Mouse (Mus musculus): Measurements from ENCODE around the gene Smg6. TPM values are rescaled to one million over a fixed set of nuclear protein-coding genes. Genes with fewer than 3 reads are reported as not detected.

Smg6 gene
- polyA plus RNA-seq, 1 experiment: 39.3 TPM

DNA sequence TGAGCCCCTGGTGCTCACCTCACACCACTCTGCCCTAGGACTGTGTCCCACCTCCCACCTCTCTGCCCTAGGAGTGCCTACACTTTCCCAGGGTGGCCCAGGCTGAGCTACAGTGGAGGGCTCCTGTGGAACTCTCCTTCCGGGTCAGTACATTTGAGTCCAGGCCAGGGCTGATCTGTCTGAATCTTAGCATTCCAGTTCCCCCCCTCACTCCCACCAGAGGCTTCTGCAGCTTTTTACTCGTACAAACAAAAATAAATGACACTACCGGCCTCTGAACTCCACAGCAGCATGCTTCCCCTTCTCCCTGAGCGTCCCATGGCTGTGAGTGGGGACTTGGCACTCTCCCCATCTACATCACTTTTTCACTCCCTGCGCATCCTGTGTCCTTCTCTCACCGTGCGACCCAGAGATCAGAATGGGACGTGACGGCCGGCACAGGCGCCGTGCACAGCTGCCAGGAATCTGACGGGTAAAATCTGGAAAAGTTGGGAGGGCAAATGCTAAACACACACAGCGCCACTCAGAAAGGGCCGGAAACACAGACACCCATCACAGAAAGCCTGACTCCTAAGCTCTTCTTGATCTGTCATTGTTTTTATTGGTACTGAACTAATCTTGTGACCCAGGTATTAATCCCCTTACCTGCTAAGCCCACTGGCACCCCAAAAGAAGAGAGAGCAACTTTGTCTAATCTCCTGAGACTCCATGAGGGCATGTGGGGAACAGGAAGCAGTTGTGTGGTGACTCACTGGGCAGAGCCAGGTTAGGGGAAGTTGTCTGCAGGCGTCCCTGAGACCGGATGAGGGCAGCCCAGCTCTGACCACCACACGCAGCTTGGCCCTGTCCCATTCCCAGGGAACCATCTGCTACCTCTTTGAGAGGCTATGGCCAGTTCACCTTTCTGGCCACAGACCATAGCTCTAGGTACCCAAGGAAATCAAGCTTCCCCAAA is 227.3 kb downstream of the Smg6 start:
- DNase-seq (ENCODE audit: low read depth): peak; percentile 26
- TF ChIP-seq CTCF (IDR thresholded peaks at IDR 0.05; ENCODE audit: borderline replicate concordance, extremely low read depth, insufficient read depth, insufficient read length): no peak
- no peak for TF ChIP-seq POLR2A (IDR thresholded peaks at IDR 0.05; ENCODE audit: borderline replicate concordance, extremely low read depth, insufficient read depth, insufficient read length, poor library complexity, severe bottlenecking)

DNA sequence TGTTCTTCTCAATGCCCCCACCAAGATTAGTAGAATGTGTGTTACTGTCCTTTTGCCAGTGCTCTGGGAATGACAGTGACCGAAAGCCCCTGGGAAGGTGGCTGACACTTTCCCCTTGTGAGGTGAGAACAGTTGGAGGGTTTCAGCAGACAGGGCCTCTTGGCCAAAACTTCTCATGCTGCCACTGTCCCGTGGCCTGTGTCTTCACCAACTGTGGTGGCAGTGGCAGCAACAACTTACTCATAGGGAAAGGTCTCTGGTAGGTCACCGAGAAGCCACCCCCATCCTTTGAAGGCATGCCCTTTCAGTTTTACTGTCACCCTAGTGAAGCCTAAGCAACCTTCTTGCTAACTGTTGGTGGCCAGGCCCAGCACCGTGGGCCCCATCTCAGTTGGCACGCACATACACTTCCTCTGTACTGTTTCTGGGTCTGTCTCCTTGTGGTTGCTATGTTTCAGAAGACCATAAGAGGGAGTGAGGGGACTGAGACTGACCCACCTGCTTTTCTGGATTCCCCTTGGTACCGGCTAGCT is 228.5 kb downstream of the Smg6 start:
- no peak for DNase-seq (ENCODE audit: low read depth)
- TF ChIP-seq CTCF (IDR thresholded peaks at IDR 0.05; ENCODE audit: borderline replicate concordance, extremely low read depth, insufficient read depth, insufficient read length) (no peak; the same call in 1 of the 2 replicates), POLR2A (IDR thresholded peaks at IDR 0.05; ENCODE audit: borderline replicate concordance, extremely low read depth, insufficient read depth, insufficient read length, poor library complexity, severe bottlenecking) (no peak)

DNA sequence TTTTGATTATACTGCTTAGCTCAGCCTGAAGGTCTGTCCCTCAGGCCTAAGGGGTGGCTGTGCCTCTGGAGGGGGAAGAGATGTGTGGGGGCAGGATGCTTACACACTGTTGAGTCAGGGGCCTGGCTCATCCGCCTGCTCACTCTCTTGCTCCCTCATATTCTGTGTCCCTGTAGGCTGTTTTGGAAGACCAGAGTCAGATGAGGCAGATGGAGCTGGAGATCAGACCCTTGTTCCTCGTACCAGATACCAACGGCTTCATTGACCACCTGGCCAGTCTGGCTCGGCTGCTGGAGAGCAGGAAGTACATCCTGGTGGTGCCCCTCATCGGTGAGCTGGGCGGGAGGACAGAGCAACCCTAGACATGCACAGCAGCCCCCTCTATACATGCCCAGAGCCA is 230.4 kb downstream of the Smg6 start:
- DNase-seq (ENCODE audit: low read depth): no peak

DNA sequence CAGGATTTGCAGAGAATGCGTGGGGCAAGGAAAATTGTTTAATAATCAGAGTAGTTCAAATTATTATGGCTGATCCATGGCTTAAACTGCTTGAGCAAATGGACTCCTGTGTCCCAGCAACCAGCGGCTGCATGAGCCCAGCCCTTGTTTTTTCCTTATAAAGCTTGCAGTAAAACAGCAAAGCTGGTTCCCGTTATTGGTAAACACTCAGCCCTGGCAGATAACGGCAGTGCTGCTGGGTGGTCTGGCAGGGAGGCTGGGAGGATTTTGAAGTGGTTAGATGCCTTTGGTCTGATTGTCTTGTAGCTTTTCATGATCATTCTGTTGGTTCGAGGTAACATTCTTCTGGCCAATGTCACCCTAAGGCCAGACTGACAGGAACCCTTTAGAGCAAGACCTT is 230.8 kb downstream of the Smg6 start:
- TF ChIP-seq CTCF (IDR thresholded peaks at IDR 0.05; ENCODE audit: borderline replicate concordance, extremely low read depth, insufficient read depth, insufficient read length): no peak
- no peak for TF ChIP-seq POLR2A (IDR thresholded peaks at IDR 0.05; ENCODE audit: borderline replicate concordance, extremely low read depth, insufficient read depth, insufficient read length, poor library complexity, severe bottlenecking)

More for the DNA sequence above, 230.4 kb downstream of the Smg6 start:
- TF ChIP-seq POLR2A (IDR thresholded peaks at IDR 0.05; ENCODE audit: borderline replicate concordance, extremely low read depth, insufficient read depth, insufficient read length, poor library complexity, severe bottlenecking) (no peak), CTCF (IDR thresholded peaks at IDR 0.05; ENCODE audit: borderline replicate concordance, extremely low read depth, insufficient read depth, insufficient read length) (no peak)

DNA sequence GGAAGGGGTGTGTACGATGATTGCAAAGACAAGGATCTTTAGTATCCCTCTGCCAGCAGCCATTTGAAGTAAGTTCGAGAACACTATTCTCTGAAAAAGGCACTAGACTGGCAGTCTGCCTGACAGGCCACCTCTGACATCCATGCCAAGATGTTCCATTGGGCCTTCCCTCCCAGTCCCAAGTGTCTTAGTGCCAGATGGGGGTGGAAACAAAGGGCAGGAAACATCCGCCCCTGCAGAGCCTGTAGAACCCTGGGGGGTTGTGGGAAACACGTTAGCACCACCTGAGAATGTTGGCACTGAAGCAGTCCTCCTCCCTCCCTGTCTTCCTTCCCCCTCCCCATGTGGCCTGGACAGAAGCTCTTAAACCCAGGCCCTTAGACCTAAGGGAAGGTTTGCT is 231.4 kb downstream of the Smg6 start:
- TF ChIP-seq CTCF (IDR thresholded peaks at IDR 0.05; ENCODE audit: borderline replicate concordance, extremely low read depth, insufficient read depth, insufficient read length): no peak
- TF ChIP-seq POLR2A (IDR thresholded peaks at IDR 0.05; ENCODE audit: borderline replicate concordance, extremely low read depth, insufficient read depth, insufficient read length, poor library complexity, severe bottlenecking): no peak

More for the DNA sequence above, 230.8 kb downstream of the Smg6 start:
- no peak for DNase-seq (ENCODE audit: low read depth)

DNA sequence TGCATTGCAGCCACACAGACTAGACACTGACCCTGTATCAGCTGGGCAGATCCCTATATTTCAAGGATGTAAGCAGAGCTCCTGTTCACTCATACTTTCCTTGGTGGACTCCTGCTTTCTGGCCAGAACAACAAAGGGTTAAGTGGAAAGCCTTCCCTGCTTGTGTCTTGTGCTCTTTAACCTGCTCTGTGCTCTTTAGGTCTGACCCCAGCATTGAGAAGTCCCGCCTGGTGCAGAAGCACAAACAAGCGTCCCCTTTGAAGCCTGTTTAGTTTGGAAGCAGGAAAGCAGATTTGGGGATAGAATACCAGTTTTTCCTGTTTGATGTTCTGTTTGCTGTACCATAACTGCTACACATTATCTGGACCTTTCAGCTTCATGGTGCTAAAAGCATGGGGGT is 232.3 kb downstream of the Smg6 start:
- DNase-seq (ENCODE audit: low read depth): peak; percentile 14
- TF ChIP-seq CTCF (IDR thresholded peaks at IDR 0.05; ENCODE audit: borderline replicate concordance, extremely low read depth, insufficient read depth, insufficient read length) (no peak), POLR2A (IDR thresholded peaks at IDR 0.05; ENCODE audit: borderline replicate concordance, extremely low read depth, insufficient read depth, insufficient read length, poor library complexity, severe bottlenecking) (no peak)

More for the DNA sequence above, 231.4 kb downstream of the Smg6 start:
- peak; percentile 12 for DNase-seq (ENCODE audit: low read depth)

DNA sequence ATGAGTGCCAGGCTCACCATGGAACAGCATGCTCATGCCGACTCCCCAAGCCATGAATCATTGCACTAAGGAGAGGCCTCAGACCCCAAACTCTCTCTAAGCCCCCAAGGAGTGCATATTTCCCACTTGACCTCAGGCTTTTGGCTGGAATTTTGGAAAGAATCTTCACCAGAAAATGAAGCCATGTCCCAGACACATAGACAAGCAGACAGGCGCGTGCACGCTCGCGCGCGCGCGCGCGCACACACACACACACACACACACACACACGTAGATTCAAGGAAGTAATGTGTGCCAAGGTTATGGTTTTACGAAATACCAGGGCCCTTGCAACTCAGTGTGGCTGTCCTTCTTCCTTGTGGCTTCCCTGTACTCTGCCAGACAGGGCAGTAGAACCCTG is 232.8 kb downstream of the Smg6 start:
- TF ChIP-seq CTCF (IDR thresholded peaks at IDR 0.05; ENCODE audit: borderline replicate concordance, extremely low read depth, insufficient read depth, insufficient read length) (no peak), POLR2A (IDR thresholded peaks at IDR 0.05; ENCODE audit: borderline replicate concordance, extremely low read depth, insufficient read depth, insufficient read length, poor library complexity, severe bottlenecking) (no peak)
- DNase-seq (ENCODE audit: low read depth): no peak

DNA sequence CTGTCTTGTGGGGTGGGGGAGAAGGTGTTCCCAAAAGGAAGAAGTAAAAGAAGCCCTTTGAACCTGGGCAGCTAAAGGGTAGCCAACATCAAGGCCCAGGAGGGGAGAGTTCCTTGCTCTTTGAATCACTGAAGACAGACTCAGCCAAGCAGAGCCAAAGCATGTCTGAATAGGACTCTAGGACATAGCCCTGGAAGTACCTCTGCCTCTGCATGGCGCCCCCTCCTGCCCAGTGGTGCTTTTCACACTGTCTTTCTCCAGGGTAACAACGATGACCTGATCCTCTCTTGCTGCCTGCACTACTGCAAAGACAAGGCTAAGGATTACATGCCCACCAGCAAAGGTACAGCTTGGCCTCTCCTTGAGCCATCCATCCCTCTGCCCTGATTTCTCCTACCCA is 233.9 kb downstream of the Smg6 start:
- no peak for DNase-seq (ENCODE audit: low read depth)
- TF ChIP-seq CTCF (IDR thresholded peaks at IDR 0.05; ENCODE audit: borderline replicate concordance, extremely low read depth, insufficient read depth, insufficient read length) (peak; percentile 33; the same call in 1 of the 2 replicates), POLR2A (IDR thresholded peaks at IDR 0.05; ENCODE audit: borderline replicate concordance, extremely low read depth, insufficient read depth, insufficient read length, poor library complexity, severe bottlenecking) (no peak)

DNA sequence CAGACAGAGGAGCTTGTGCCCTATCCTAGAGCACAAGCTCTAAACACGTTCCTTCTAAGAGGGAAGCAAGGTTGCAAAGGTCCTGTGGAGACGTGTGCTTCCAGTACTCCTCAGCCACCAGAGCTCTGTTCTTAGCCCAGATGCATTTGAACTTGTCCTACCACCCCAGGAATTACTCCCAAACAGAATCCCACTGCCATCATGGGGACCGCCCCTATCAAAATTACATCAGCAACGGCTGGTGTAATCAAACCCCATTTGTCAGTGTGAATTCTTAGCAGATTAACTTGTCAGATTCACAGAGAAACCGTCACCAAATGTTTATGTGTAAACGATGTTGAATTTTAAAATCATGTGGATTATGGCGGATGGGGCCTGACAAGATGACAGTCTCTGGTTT is 235.3 kb downstream of the Smg6 start:
- peak; percentile 14 for DNase-seq (ENCODE audit: low read depth)
- no peak for TF ChIP-seq CTCF (IDR thresholded peaks at IDR 0.05; ENCODE audit: borderline replicate concordance, extremely low read depth, insufficient read depth, insufficient read length)
- TF ChIP-seq POLR2A (IDR thresholded peaks at IDR 0.05; ENCODE audit: borderline replicate concordance, extremely low read depth, insufficient read depth, insufficient read length, poor library complexity, severe bottlenecking): no peak

DNA sequence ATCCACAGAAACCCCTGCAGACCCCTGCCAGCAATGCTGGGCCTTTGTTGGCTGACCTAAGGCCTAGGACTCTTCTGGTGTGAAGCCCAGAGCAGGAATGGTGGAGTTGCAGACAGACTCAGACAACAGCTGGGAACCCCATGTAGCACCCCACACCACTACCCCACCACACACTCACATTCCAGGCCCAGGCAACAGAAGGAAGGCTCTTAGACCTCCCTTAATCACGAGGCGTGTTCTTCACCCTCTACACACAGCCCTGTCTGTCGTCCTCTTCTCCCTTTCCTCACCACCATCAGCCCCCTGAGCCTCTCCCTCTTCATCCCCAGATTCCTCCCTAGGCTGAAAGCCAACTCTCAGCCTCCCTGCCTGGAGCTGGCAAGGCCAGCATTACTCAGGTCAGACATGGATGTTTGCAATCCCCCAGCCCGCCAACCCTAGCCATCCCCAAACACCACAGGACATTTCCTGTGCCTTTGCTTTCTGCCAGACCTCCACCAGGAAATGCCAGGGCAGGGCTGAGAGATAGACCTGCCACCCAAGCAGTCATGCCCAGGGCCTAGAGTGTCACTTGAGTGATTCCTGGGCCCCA is 235.9 kb downstream of the Smg6 start:
- no peak for TF ChIP-seq CTCF (IDR thresholded peaks at IDR 0.05; ENCODE audit: borderline replicate concordance, extremely low read depth, insufficient read depth, insufficient read length)
- TF ChIP-seq POLR2A (IDR thresholded peaks at IDR 0.05; ENCODE audit: borderline replicate concordance, extremely low read depth, insufficient read depth, insufficient read length, poor library complexity, severe bottlenecking): no peak
- no peak for DNase-seq (ENCODE audit: low read depth)

DNA sequence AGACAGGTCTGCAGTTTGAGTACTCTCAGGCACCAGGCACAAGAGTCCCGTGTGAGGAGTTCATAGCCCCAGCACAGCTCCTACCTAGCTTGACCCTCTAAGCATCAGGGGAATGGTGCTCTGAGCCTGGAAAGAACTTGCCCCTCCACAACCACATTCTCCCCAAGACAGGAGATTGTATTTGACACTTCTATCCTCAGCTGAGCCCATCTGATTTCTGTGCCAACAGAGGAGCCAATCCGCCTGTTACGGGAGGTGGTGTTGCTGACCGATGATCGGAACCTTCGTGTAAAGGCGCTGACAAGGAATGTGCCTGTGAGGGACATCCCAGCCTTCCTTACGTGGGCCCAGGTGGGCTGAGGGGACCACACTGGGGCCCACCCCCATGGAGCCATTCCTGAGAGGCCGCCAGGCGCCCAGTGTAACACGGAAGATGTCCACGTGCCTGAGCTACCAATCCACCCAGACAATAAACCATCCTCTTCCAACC is 237.0 kb downstream of the Smg6 start:
- TF ChIP-seq CTCF (IDR thresholded peaks at IDR 0.05; ENCODE audit: borderline replicate concordance, extremely low read depth, insufficient read depth, insufficient read length) (no peak), POLR2A (IDR thresholded peaks at IDR 0.05; ENCODE audit: borderline replicate concordance, extremely low read depth, insufficient read depth, insufficient read length, poor library complexity, severe bottlenecking) (no peak)

More for the DNA sequence above, 237.0 kb downstream of the Smg6 start:
- DNase-seq (ENCODE audit: low read depth): no peak

Measured in brain, embryonic 14.5 days (tissue).